Mouse (Mus musculus) midbrain, embryonic 10.5 days (tissue): ENCODE measurements around the gene Nptx2. TPM values are rescaled to one million over a fixed set of nuclear protein-coding genes. Genes with fewer than 3 reads are reported as not detected.

ENCODE experiments used
- DNase-seq: peaks from one replicate; pipeline ENCODE4 v3.0.0-alpha.2; 2017; ENCODE audit warnings: low spot score
- H3K27ac ChIP-seq: fragments of 300-500 bp; sonication (generic); replicated peaks from 2 replicates; pipeline ENCODE4 v1.5.1; 2016; ENCODE audit warnings: mild to moderate bottlenecking
- H3K27me3 ChIP-seq: fragments of 300-500 bp; sonication (generic); 2 replicates; pipeline ENCODE4 v1.6.1; 2016; ENCODE audit warnings: low read depth, mild to moderate bottlenecking; ENCODE audit not compliant: poor library complexity, severe bottlenecking
- H3K36me3 ChIP-seq: fragments of 300-500 bp; sonication (generic); 2 replicates; pipeline ENCODE4 v1.6.1; 2016; ENCODE audit warnings: mild to moderate bottlenecking, moderate library complexity
- H3K4me1 ChIP-seq: fragments of 300-500 bp; sonication (generic); 2 replicates; pipeline ENCODE4 v1.6.1; 2016
- H3K4me3 ChIP-seq: fragments of 300-500 bp; sonication (generic); 2 replicates; pipeline ENCODE4 v1.5.1; 2016; ENCODE audit warnings: mild to moderate bottlenecking, moderate library complexity
- H3K9me3 ChIP-seq: fragments of 300-500 bp; sonication (generic); replicated peaks from 2 replicates; pipeline ENCODE4 v1.6.1; 2016; ENCODE audit warnings: mild to moderate bottlenecking
- WGBS: fragments of 180-500 bp; shearing (Covaris S2); methylation state at CpG from one replicate; pipeline ENCODE4 v1.1.7; 2016; 5-methylcytosine and 5-hydroxymethylcytosine counted together
- polyA plus RNA-seq: library from polyadenylated mRNA; unstranded; fragments of >200 nt; fragmentation: Nextera tagmentation; extraction: Ambion mirVana; gene quantifications from 2 replicates; pipeline ENCODE4 v1.2.1, GENCODE M21; 2016

Gene Nptx2
- polyA plus RNA-seq, 1 experiment from 2014 or later: 1.2 TPM

DNA sequence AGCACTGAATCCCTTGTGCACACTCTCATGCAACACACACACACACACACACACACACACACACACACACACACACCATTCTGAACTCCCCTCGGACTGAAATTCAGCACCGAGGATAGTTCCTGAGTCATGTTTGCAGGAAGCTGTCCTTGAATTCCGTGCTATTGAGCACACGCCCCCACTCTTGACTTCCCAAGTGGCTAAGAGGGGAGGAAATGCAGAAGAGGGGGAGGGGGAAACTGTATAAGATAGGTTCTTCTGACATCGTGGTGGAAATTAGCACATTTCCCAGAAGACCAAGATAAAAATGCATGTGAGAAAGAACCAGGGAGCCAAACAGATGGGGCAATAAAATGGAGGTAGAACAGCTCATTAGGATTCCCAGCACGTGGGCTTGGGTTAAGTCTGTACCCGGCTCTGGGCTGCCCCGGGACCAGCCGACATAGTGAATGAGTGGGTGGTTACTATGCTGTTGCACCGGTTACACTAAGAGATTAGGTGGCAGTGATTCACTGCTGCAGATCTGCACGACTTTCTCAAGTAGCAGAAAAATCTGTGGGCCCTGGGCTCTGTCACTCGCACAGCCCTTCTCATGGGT is 2.9 kb upstream of the Nptx2 start:
- peak; percentile 30 for DNase-seq
- Histone ChIP-seq H3K27ac (no peak overlapping the region), H3K4me3 (no peak overlapping the region), H3K27me3 (peaks cover 46% of the 10 kb centered on the region), H3K4me1 (peaks cover 36% of the 10 kb centered on the region), H3K36me3 (no peaks in the 10 kb centered on the region), H3K9me3 (no peaks in the 10 kb centered on the region)
- 31% methylated on average over 12 of the region's 12 CpGs for WGBS

DNA sequence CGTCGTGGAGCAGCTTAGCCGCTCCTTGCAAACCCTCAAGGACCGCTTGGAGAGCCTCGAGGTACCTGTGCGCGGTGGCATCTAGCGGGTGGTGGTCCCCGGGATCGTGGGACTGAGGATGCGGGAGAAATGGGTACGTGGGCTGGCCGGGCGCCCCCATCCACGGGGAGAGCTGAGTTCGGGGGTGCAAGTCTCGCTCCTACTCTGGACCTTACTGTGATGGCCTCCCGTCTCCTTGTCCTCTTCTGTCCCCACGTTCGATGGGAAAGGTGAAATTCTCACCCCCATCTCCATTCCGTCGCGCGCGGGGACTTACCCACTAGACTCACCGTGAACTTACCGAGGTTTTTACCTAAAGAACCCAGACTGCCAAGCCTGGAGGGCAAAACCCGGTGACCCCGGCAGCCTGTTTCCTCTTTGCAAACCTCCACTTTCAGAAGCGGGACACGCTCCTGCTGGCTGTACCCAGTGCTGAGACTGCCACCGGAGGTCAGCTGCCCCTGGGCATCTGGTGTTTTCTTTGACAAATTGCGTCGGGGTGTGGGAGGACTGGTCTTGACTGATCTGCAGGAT is 807 bp downstream of the Nptx2 start:
- H3K27me3 ChIP-seq: peaks cover 83% of the 10 kb centered on the region
- H3K4me1 ChIP-seq: peaks cover 45% of the 10 kb centered on the region
- no peaks in the 10 kb centered on the region for H3K9me3 ChIP-seq
- peak; percentile 45 for DNase-seq
- no peaks in the 10 kb centered on the region for H3K36me3 ChIP-seq
- WGBS: 3% methylated on average over 34 of the region's 34 CpGs
- peak overlapping the region; percentile 38 for H3K27ac ChIP-seq
- H3K4me3 ChIP-seq: peak overlapping the region; percentile 50

DNA sequence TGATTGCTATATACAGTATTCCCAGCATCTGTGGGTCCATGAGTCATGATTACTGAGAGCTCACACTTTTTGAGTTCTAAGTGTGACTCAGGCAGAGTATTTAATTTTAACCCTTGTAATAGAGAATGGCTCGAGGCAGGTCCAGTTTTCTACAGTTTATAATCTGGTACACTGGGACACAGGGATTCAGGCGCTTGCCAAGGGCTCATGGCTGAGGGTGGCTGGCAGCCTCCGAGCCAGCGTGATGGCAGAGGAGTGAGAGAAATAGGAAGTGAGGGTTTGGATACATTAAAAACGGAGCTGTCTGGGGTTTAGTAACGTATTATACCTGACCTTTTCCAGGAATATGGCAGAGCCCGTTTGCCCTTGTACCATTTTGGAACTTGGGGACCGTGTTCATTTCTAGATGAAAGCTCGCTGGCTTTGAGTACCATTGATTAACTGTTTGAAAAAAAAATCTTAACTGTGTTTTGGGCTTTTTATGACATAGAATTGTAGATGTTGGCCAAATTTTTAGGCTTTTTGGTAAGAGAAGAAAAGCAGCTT is 1.7 kb downstream of the Nptx2 start:
- Histone ChIP-seq H3K27ac (no peak overlapping the region), H3K4me3 (peak overlapping the region; percentile 54), H3K27me3 (peaks cover 89% of the 10 kb centered on the region), H3K4me1 (peaks cover 45% of the 10 kb centered on the region), H3K9me3 (no peaks in the 10 kb centered on the region), H3K36me3 (no peaks in the 10 kb centered on the region)
- DNase-seq: peak; percentile 31
- WGBS: 12% methylated on average over 9 of the region's 9 CpGs

DNA sequence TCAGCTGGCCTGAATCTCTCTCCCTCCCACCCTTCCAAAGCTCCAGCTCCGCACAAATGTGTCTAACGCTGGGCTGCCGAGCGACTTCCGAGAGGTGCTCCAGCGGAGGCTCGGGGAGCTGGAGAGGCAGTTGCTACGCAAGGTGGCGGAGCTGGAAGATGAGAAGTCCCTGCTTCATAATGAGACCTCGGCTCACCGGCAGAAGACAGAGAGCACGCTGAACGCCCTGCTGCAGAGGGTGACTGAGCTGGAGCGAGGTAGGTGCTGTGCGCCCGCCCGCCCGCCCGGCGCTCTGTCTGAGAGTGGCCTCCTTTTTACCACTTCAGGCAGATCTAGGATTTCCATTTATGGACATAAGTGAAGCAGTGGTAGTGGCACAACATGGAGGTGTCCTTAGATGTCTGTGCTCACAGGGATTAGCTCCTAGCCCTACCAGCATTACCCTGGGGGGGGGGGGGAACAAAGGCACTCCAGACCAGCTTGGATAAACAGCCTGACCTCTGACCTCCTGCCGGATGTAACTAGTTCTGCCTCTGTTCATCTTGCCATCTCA is 2.5 kb downstream of the Nptx2 start:
- Histone ChIP-seq H3K27ac (peak overlapping the region; percentile 67), H3K27me3 (peaks cover 91% of the 10 kb centered on the region), H3K4me3 (peak overlapping the region; percentile 54), H3K4me1 (peaks cover 38% of the 10 kb centered on the region), H3K36me3 (no peaks in the 10 kb centered on the region), H3K9me3 (no peaks in the 10 kb centered on the region)
- WGBS: under 1% methylated on average over 21 of the region's 21 CpGs
- DNase-seq: peak; percentile 64

DNA sequence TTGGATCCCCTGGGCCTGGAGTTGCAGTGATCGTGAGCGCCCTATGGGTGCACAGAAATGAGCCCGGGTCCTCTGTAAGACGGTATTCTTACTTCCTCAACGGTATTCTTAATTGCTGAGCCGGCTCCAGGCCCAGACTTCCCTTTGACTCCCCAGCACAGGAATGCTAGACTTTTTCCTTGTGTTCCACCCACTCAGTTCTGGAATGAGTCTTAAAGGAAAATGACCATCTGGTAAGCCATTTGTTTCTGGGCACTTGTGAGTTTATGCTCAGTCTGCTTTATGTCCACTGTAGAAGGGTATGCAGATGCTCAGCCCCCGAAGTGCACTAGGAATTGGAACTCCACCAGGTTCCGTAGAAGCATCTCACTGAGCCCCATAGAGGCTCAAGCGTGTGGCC is 4.3 kb downstream of the Nptx2 start:
- WGBS: 90% methylated on average over 9 of the region's 9 CpGs
- Histone ChIP-seq H3K27ac (no peak overlapping the region), H3K36me3 (no peaks in the 10 kb centered on the region), H3K4me3 (no peak overlapping the region), H3K4me1 (peaks cover 39% of the 10 kb centered on the region), H3K9me3 (no peaks in the 10 kb centered on the region), H3K27me3 (peaks cover 79% of the 10 kb centered on the region)
- DNase-seq: no peak

DNA sequence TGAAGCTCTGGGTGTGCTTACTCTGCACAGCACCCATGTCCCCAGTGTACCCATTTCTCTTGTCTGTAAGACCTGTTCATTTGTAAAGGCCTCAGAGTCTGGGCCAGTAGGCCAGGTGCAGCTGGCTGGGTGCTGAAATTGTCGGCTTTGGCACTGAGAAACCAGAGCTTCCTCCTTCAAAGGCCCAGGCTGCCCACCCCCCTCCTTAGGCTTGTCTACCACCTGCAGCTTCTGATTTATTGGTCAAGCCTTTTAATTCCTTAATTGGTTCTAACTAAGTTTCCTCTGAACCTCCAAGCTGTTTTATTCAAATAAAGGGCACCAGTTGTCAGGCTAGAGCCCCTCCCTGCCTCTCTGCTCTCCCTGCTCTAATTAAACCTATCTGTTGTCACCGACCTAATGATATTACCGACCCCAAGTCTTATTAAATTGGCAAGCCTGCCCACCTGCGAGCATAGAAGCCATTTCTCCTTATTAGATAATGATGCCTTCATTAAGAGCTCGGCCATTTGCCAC is 5.0 kb downstream of the Nptx2 start:
- 71% methylated on average over 5 of the region's 5 CpGs for WGBS
- Histone ChIP-seq H3K27me3 (peaks cover 73% of the 10 kb centered on the region), H3K36me3 (peaks cover 3% of the 10 kb centered on the region; the same call in 1 of the 2 replicates), H3K4me3 (no peak overlapping the region), H3K9me3 (no peaks in the 10 kb centered on the region), H3K27ac (no peak overlapping the region), H3K4me1 (peaks cover 33% of the 10 kb centered on the region)
- no peak for DNase-seq

DNA sequence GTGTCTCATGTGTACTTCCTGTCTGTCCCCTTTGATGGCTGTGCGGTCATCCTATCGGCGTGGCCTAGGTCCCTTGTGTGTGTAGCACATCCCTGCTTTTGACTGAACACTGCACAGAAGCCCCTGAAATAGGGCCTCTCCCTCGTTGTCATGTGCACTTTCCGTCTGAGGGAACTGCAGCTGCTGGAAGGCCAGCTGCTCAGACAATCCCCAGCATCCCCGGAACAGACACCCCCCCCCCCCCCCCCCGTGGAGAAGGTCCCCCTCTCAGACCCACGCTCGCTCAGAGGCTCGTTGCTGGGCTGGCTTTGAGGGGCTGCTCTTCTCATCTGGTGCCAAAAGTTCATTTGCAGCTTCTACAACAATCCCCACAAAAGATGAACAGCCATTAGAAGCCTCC is 11.0 kb downstream of the Nptx2 start:
- no peaks in the 10 kb centered on the region for H3K9me3 ChIP-seq
- 35% methylated on average over 10 of the region's 10 CpGs for WGBS
- H3K4me3 ChIP-seq: no peak overlapping the region
- H3K27ac ChIP-seq: peak overlapping the region; percentile 78
- H3K36me3 ChIP-seq: peaks cover 3% of the 10 kb centered on the region; the same call in 1 of the 2 replicates
- peaks cover 12% of the 10 kb centered on the region; the same call in 1 of the 2 replicates for H3K27me3 ChIP-seq
- peak; percentile 36 for DNase-seq
- peaks cover 34% of the 10 kb centered on the region for H3K4me1 ChIP-seq

DNA sequence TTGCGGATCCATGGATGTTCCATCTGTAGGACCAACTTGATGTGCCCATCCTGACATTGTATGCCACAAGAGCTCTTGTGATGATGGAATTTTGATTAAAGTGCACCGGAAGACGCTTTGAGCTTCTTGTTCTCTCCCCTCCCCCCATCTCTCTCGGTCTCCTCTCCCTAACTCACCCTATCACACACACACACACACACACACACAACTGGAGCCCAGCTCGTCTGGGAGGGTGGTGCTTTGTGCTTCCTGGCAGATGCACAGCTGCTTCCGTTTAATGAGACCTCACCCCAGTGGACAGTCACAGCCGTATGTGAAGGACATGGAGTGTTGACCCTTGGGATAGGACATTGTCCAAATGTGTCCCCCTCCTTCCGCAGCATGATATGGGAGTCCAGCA is 11.7 kb downstream of the Nptx2 start:
- DNase-seq: peak; percentile 19
- Histone ChIP-seq H3K27me3 (peaks cover 9% of the 10 kb centered on the region; the same call in 1 of the 2 replicates), H3K4me1 (peaks cover 34% of the 10 kb centered on the region), H3K4me3 (no peak overlapping the region), H3K36me3 (peaks cover 3% of the 10 kb centered on the region; the same call in 1 of the 2 replicates), H3K9me3 (no peaks in the 10 kb centered on the region), H3K27ac (peak overlapping the region; percentile 78)
- WGBS: 64% methylated on average over 8 of the region's 8 CpGs

DNA sequence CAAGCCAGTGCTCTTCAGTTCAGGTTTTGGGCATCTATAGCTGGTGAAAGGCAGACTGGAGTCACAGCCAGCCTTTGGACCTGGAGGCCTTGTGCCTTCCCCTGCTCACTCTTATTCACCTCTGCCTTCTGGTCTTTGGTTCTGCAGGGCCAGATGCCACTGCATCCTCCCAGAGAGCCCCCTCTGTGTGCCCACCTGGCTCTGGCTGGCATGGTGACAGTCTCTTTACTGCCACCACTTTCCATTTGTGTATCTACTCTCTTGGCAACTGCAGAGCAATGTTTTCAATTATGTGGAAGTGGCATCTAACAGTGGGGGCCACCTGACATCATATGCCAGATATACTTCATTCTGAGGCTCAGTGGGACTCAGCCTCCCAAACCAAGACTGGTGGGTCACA is 12.8 kb downstream of the Nptx2 start:
- no peak overlapping the region for H3K27ac ChIP-seq

DNA sequence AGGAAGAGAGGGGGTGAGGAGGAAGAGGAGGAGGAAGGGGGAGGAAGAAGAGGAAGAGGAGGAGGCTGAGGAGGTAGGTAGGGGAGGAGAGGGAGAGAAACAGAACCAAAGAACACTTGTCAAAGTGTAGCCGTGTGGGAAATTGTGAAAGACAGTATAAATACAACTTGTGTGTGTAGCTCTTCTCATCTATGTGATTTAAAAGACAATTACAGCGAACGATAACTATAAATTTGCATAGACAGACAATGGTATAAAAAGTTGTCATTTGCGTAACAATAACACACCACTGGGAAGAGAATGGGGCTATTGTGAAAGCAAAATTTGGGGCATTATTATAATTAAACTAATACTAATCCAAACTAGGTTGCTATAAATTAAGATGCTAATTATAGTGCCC is 20.0 kb downstream of the Nptx2 start:
- no peak for DNase-seq
- Histone ChIP-seq H3K9me3 (no peaks in the 10 kb centered on the region), H3K4me1 (no peaks in the 10 kb centered on the region), H3K27ac (no peak overlapping the region), H3K27me3 (no peaks in the 10 kb centered on the region), H3K36me3 (no peaks in the 10 kb centered on the region), H3K4me3 (no peak overlapping the region)
- 84% methylated on average over 4 of the region's 4 CpGs for WGBS

More for the DNA sequence above, 12.8 kb downstream of the Nptx2 start:
- Histone ChIP-seq H3K27me3 (peaks cover 3% of the 10 kb centered on the region; the same call in 1 of the 2 replicates), H3K9me3 (no peaks in the 10 kb centered on the region), H3K4me3 (no peak overlapping the region), H3K4me1 (peaks cover 34% of the 10 kb centered on the region), H3K36me3 (peaks cover 3% of the 10 kb centered on the region; the same call in 1 of the 2 replicates)
- no peak for DNase-seq

DNA sequence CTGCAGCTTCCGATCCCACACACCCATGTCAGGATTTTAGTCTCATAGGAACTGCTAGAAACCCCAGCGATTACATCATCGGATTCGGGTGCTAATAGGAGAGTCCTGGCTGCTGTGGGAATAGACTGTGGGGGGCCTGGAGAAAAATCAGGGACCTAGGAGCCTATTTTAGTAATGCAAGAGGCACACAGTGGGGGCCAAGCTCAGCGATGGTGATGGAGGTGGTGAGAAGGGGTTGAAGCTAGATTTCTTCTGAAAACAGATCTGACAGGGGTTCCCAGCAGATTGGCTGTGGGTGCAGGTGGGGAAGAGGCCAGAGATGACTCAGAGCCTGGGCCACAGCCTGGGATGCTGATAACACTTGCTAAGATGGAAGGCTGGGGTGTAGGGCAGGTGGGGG is 39.4 kb downstream of the Nptx2 start:
- Histone ChIP-seq H3K4me3 (no peak overlapping the region), H3K9me3 (peaks cover 47% of the 10 kb centered on the region), H3K4me1 (no peaks in the 10 kb centered on the region), H3K27ac (no peak overlapping the region), H3K27me3 (no peaks in the 10 kb centered on the region), H3K36me3 (no peaks in the 10 kb centered on the region)
- 92% methylated on average over 5 of the region's 5 CpGs for WGBS
- DNase-seq: no peak

DNA sequence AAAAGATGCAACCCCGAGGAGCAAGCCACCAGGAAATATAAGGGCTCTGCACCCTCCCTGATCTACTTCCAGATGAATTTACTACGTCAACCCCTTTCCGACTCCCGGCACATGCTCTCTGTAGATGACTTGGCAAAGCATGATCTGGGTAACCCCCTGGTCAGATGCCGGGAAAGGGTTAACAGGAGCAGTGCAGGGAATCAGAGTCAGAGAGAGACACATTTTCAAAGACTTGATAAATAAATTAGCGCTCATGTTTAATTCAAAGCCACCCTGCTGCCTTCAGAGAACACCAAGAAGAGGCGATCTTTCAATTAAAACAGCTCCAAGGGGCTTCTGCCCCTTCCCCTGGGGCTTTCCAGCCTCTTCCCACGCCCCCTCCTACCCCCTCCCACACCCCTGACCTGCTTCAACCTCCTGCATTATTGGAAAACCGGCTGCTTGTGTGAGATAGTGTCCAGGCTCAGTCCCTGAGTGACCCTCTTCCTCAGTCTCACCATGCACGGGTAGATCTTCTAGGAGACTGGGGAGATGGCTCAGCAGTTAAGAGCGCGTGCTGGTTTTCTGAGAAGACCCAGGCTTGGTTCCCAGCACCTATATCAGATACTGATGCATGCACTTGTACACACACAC is 45.7 kb downstream of the Nptx2 start:
- H3K27me3 ChIP-seq: no peaks in the 10 kb centered on the region
- H3K9me3 ChIP-seq: peaks cover 22% of the 10 kb centered on the region; the same call in 1 of the 2 replicates
- H3K27ac ChIP-seq: peak overlapping the region; percentile 72
- WGBS: 36% methylated on average over 12 of the region's 12 CpGs
- peak overlapping the region; percentile 22 for H3K4me3 ChIP-seq
- peak; percentile 43 for DNase-seq
- peaks cover 15% of the 10 kb centered on the region for H3K4me1 ChIP-seq
- no peaks in the 10 kb centered on the region for H3K36me3 ChIP-seq
